Mouse (Mus musculus): ENCODE results near the gene Arhgef9. TPM values are rescaled to one million over a fixed set of nuclear protein-coding genes. Genes with fewer than 3 reads are reported as not detected.

Arhgef9 gene
- total RNA-seq, 2 experiments from 2014 or later, result 16.3 to 17.0 TPM

DNA sequence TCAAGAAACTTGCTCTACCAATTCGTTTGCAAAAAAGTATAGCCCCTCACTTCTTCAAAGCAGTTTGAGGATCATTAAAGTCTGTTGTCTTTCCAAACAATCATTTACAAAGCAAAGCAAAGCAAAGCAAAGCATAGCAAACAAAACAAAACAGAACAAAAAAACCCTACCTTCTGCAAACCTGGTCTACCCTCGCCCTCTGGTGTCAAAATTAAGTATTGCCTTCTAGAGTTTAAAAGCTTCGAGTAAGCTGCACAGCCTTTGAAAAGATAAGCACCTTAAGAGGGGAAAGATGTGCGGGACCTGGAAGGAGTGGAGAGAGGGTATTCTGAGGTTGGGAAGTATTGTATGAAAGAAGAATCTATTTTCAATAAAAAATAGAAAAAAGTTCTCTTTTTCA lies 184.6 kb downstream of the Arhgef9 start:
- peak; percentile 11 to 57 for DNase-seq
- intact Hi-C loops (cut with DNase I), result loop anchor here (10.0 kb wide), 1 partner anchor 343 kb away; no protein-coding TSS in a partner anchor

Other genes starting within 250 kb of the Arhgef9 start
- gene Spin4, start 170.2 kb downstream of the Arhgef9 start, total RNA-seq (2021), result 1 to 10 TPM; 2.5 to 3.1 TPM
- 1 to 10 TPM; 6.4 to 9.0 TPM for gene Amer1, start 248.0 kb upstream of the Arhgef9 start, total RNA-seq (2021)

Data from heart, postnatal 10 days (tissue).